Mouse (Mus musculus) MEL (cell line): ENCODE measurements around the gene Pak2. TPM values are rescaled to one million over a fixed set of nuclear protein-coding genes. Genes with fewer than 3 reads are reported as not detected.

Source experiments
- DNase-seq: peaks from one replicate; pipeline ENCODE4 v3.0.0; 2011; ENCODE audit warnings: low read depth, low spot score
- H3K27ac ChIP-seq: 2 replicates; pipeline ENCODE4 v1.5.1; 2012; ENCODE audit warnings: low read depth, mild to moderate bottlenecking, control low read depth, low read length, moderate library complexity; ENCODE audit not compliant: control insufficient read depth
- H3K27me3 ChIP-seq, 2 experiments: fragments of 150-350 bp in 1 of 2; sonication (generic) in 1 of 2; 2 replicates each; pipeline ENCODE4 v1.6.1; 2012; ENCODE audit warnings: low read length in 2 of 2, mild to moderate bottlenecking in 2 of 2, improper control_type of control experiment in 1 of 2, moderate library complexity in 1 of 2; ENCODE audit not compliant: insufficient read depth in 2 of 2, control insufficient read depth in 1 of 2
- H3K36me3 ChIP-seq, 2 experiments: 2 replicates each; pipeline ENCODE4 v1.6.1; 2012 to 2014; ENCODE audit warnings: low read length in 2 of 2, improper control_type of control experiment in 1 of 2, inconsistent platforms in 1 of 2, mild to moderate bottlenecking in 1 of 2; ENCODE audit not compliant: insufficient read depth in 2 of 2, control insufficient read depth in 1 of 2
- H3K4me1 ChIP-seq, 2 experiments: fragments of 150-350 bp in 1 of 2; sonication (generic) in 1 of 2; 2 replicates each; pipeline ENCODE4 v1.6.1; 2012; ENCODE audit warnings: low read length in 2 of 2, improper control_type of control experiment in 1 of 2, mild to moderate bottlenecking in 1 of 2; ENCODE audit not compliant: insufficient read depth in 2 of 2, control insufficient read depth in 1 of 2
- H3K4me3 ChIP-seq, 2 experiments: fragments of 150-350 bp in 1 of 2; sonication (generic) in 1 of 2; 2 replicates each; pipeline ENCODE4 v1.5.1; 2012; ENCODE audit warnings: low read depth in 2 of 2, low read length in 2 of 2, mild to moderate bottlenecking in 2 of 2, moderate library complexity in 2 of 2, control low read depth in 1 of 2, improper control_type of control experiment in 1 of 2; ENCODE audit not compliant: control insufficient read depth in 1 of 2, insufficient read depth in 1 of 2
- H3K79me2 ChIP-seq: 2 replicates; pipeline ENCODE4 v1.6.1; 2012; ENCODE audit warnings: mild to moderate bottlenecking, low read length, moderate library complexity; ENCODE audit not compliant: control insufficient read depth, poor library complexity, insufficient read depth
- H3K9ac ChIP-seq: 2 replicates; pipeline ENCODE4 v1.6.1; 2012; ENCODE audit warnings: low read depth, mild to moderate bottlenecking, control low read depth, low read length, moderate library complexity; ENCODE audit not compliant: control insufficient read depth, poor library complexity, severe bottlenecking
- H3K9me3 ChIP-seq: fragments of 150-350 bp; sonication (generic); replicated peaks from 2 replicates; pipeline ENCODE4 v1.6.1; 2012; ENCODE audit warnings: mild to moderate bottlenecking, low read length, improper control_type of control experiment, moderate library complexity; ENCODE audit not compliant: insufficient read depth
- CHD1 ChIP-seq: IDR thresholded peaks from 2 replicates; pipeline ENCODE4 v1.6.1; 2012; ENCODE audit warnings: low read depth, mild to moderate bottlenecking, inconsistent platforms, low read length, improper control_type of control experiment
- CTCF ChIP-seq, 3 experiments: IDR thresholded peaks in 2 of 3; conservative IDR thresholded peaks in 1 of 3; 2 replicates each; pipeline ENCODE4 v1.5.1; 2011 to 2012; ENCODE audit warnings: low read length in 3 of 3, low read depth in 2 of 3, mild to moderate bottlenecking in 2 of 3, improper control_type of control experiment in 1 of 3, inconsistent platforms in 1 of 3, mixed read lengths in 1 of 3, moderate library complexity in 1 of 3; ENCODE audit not compliant: control insufficient read depth in 1 of 3, insufficient read depth in 1 of 3, poor library complexity in 1 of 3, severe bottlenecking in 1 of 3
- ELF1 ChIP-seq: IDR thresholded peaks from 2 replicates; pipeline ENCODE4 v1.6.1; 2014; ENCODE audit warnings: low read depth, mild to moderate bottlenecking, inconsistent platforms, low read length, improper control_type of control experiment, moderate library complexity
- EP300 ChIP-seq, 2 experiments: IDR thresholded peaks; 2 replicates each; pipeline ENCODE4 v1.6.1; 2011; ENCODE audit warnings: improper control_type of control experiment in 2 of 2, low read length in 2 of 2, low read depth in 1 of 2, mild to moderate bottlenecking in 1 of 2
- ETS1 ChIP-seq: IDR thresholded peaks from 2 replicates; pipeline ENCODE4 v1.6.1; 2012; ENCODE audit warnings: low read depth, mild to moderate bottlenecking, inconsistent platforms, low read length, improper control_type of control experiment, moderate library complexity
- GABPA ChIP-seq: IDR thresholded peaks from 2 replicates; pipeline ENCODE4 v1.6.1; 2012; ENCODE audit warnings: low read depth, mild to moderate bottlenecking, inconsistent platforms, low read length, improper control_type of control experiment, moderate library complexity
- HCFC1 ChIP-seq: IDR thresholded peaks from 2 replicates; pipeline ENCODE4 v1.6.1; 2012; ENCODE audit warnings: low read depth, mild to moderate bottlenecking, inconsistent platforms, low read length, improper control_type of control experiment, moderate library complexity
- MAX ChIP-seq: IDR thresholded peaks from 2 replicates; pipeline ENCODE4 v1.6.1; 2011; ENCODE audit warnings: low read length, improper control_type of control experiment
- MXI1 ChIP-seq: IDR thresholded peaks from 2 replicates; pipeline ENCODE4 v1.6.1; 2011; ENCODE audit warnings: mild to moderate bottlenecking, low read depth, low read length, improper control_type of control experiment
- NELFE ChIP-seq: IDR thresholded peaks from 2 replicates; pipeline ENCODE4 v1.6.1; 2011; ENCODE audit warnings: low read depth, low read length, improper control_type of control experiment
- NRF1 ChIP-seq: IDR thresholded peaks from 2 replicates; pipeline ENCODE4 v1.6.1; 2014; ENCODE audit warnings: low read depth, mild to moderate bottlenecking, inconsistent platforms, low read length, improper control_type of control experiment, moderate library complexity; ENCODE audit not compliant: poor library complexity, insufficient read depth, severe bottlenecking
- POLR2A ChIP-seq, 2 experiments: IDR thresholded peaks; 2 replicates each; pipeline ENCODE4 v1.6.1; 2011 to 2012; ENCODE audit warnings: low read length in 2 of 2, mild to moderate bottlenecking in 2 of 2, control low read depth in 1 of 2, improper control_type of control experiment in 1 of 2, low read depth in 1 of 2, moderate library complexity in 1 of 2; ENCODE audit not compliant: control insufficient read depth in 1 of 2, insufficient read depth in 1 of 2, poor library complexity in 1 of 2
- POLR2AphosphoS2 ChIP-seq: IDR thresholded peaks from 2 replicates; pipeline ENCODE4 v1.6.1; 2011; ENCODE audit warnings: low read length, improper control_type of control experiment
- POLR2AphosphoS5 ChIP-seq: IDR thresholded peaks from 2 replicates; pipeline ENCODE4 v1.6.1; 2012; ENCODE audit warnings: low read depth, borderline replicate concordance, mild to moderate bottlenecking, inconsistent platforms, low read length, moderate library complexity, mixed read lengths
- RCOR1 ChIP-seq: IDR thresholded peaks from 2 replicates; pipeline ENCODE4 v1.6.1; 2012; ENCODE audit warnings: low read depth, mild to moderate bottlenecking, inconsistent platforms, low read length, improper control_type of control experiment
- UBTF ChIP-seq: IDR thresholded peaks from 2 replicates; pipeline ENCODE4 v1.6.1; 2012; ENCODE audit warnings: low read depth, mild to moderate bottlenecking, inconsistent platforms, low read length, improper control_type of control experiment, moderate library complexity, borderline replicate concordance; ENCODE audit not compliant: insufficient read depth
- USF1 ChIP-seq: IDR thresholded peaks from 2 replicates; pipeline ENCODE4 v1.6.1; 2014; ENCODE audit warnings: low read depth, mild to moderate bottlenecking, inconsistent platforms, low read length, improper control_type of control experiment, moderate library complexity
- USF2 ChIP-seq, 2 experiments: IDR thresholded peaks; 2 replicates each; pipeline ENCODE4 v1.6.1; 2011 to 2012; ENCODE audit warnings: improper control_type of control experiment in 2 of 2, low read length in 2 of 2, borderline replicate concordance in 1 of 2, inconsistent platforms in 1 of 2, low read depth in 1 of 2, mild to moderate bottlenecking in 1 of 2; ENCODE audit not compliant: insufficient read depth in 1 of 2
- ZMIZ1 ChIP-seq: IDR thresholded peaks from 2 replicates; pipeline ENCODE4 v1.6.1; 2012; ENCODE audit warnings: low read depth, mild to moderate bottlenecking, inconsistent platforms, low read length, improper control_type of control experiment, moderate library complexity
- ZNF384 ChIP-seq: IDR thresholded peaks from 2 replicates; pipeline ENCODE4 v1.6.1; 2012; ENCODE audit warnings: low read depth, mild to moderate bottlenecking, inconsistent platforms, low read length, improper control_type of control experiment
- polyA plus RNA-seq, 2 experiments: library from polyadenylated mRNA; stranded (reverse) in 1 of 2; unstranded in 1 of 2; fragments of >175 nt in 1 of 2; fragments of >200 nt in 1 of 2; gene quantifications; 2 replicates each; pipeline versions ENCODE4 v1.2.1 to v1.2.4; 2012; ENCODE audit warnings: low replicate concordance in 2 of 2, low read depth in 1 of 2; ENCODE audit not compliant: insufficient read length in 2 of 2, insufficient read depth in 1 of 2, missing spikeins in 1 of 2
- total RNA-seq: library from RNA; depleted of rRNA; stranded (reverse); fragments of 300-350 nt; gene quantifications from 2 replicates; pipeline ENCODE4 v1.2.3, GENCODE M21; 2012

Pak2 gene
- total and polyA plus RNA-seq, 3 experiments: 23.0 to 67.2 (median 34.1) TPM

GRCm38 (mm10) chr16:32008529-32009293 lies 70.4 kb downstream of the Pak2 start:
- Histone ChIP-seq H3K36me3 (no peaks in the 10 kb centered on the region), H3K27ac (no peak overlapping the region), H3K4me3 (no peak overlapping the region), H3K79me2 (no peaks in the 10 kb centered on the region), H3K4me1 (peaks cover 0 to 5% of the 10 kb centered on the region in 2 experiments; a peak in 1 of 4 replicates), H3K9ac (no peak overlapping the region), H3K27me3 (no peaks in the 10 kb centered on the region), H3K9me3 (no peaks in the 10 kb centered on the region)
- DNase-seq: no peak
- TF ChIP-seq RCOR1 (no peak), ZNF384 (no peak), USF1 (no peak), MAX (no peak), USF2 (IDR thresholded peaks at IDR 0.05; ENCODE audit: borderline replicate concordance in 1 of 2, insufficient read depth in 1 of 2, low read depth in 1 of 2, low read length in 2 of 2) (no peak), ZMIZ1 (no peak), ELF1 (no peak), POLR2AphosphoS2 (no peak), POLR2A (IDR thresholded peaks at IDR 0.05; ENCODE audit: control insufficient read depth in 1 of 2, insufficient read depth in 1 of 2, low read depth in 1 of 2, low read length in 2 of 2, poor library complexity in 1 of 2) (no peak), POLR2AphosphoS5 (no peak), HCFC1 (no peak), MXI1 (no peak), EP300 (IDR thresholded peaks at IDR 0.05; ENCODE audit: low read depth in 1 of 2, low read length in 2 of 2) (no peak), NELFE (no peak), GABPA (no peak), UBTF (no peak), ETS1 (no peak)

GRCm38 (mm10) chr16:32004731-32005130 lies 74.4 kb downstream of the Pak2 start:
- peaks cover 0 to 3% of the 10 kb centered on the region in 2 experiments; a peak in 1 of 4 replicates for H3K4me1 ChIP-seq
- TF ChIP-seq UBTF (no peak), POLR2A (IDR thresholded peaks at IDR 0.05; ENCODE audit: control insufficient read depth in 1 of 2, insufficient read depth in 1 of 2, low read depth in 1 of 2, low read length in 2 of 2, poor library complexity in 1 of 2) (no peak), POLR2AphosphoS5 (no peak), ELF1 (no peak), CTCF (IDR thresholded peaks at IDR 0.05 in 2 of 3, conservative IDR thresholded peaks at IDR 0.05 in 1 of 3; ENCODE audit: control insufficient read depth in 1 of 3, insufficient read depth in 1 of 3, low read depth in 2 of 3, low read length in 3 of 3, poor library complexity in 1 of 3, severe bottlenecking in 1 of 3) (no peak), ZMIZ1 (no peak), NRF1 (no peak), CHD1 (no peak), HCFC1 (no peak), EP300 (IDR thresholded peaks at IDR 0.05; ENCODE audit: low read depth in 1 of 2, low read length in 2 of 2) (no peak)
- H3K36me3 ChIP-seq: peaks cover 0 to 4% of the 10 kb centered on the region in 2 experiments; a peak in 2 of 4 replicates
- H3K9ac ChIP-seq: no peak overlapping the region
- H3K27ac ChIP-seq: no peak overlapping the region
- H3K79me2 ChIP-seq: peaks cover 30% of the 10 kb centered on the region
- H3K9me3 ChIP-seq: no peaks in the 10 kb centered on the region
- no peak overlapping the region for H3K4me3 ChIP-seq
- no peak for DNase-seq
- no peaks in the 10 kb centered on the region for H3K27me3 ChIP-seq
